Mouse (Mus musculus) adrenal gland, adult 8-10 months (tissue): Measurements from ENCODE around the gene Bola1. TPM values are rescaled to one million over a fixed set of nuclear protein-coding genes. Genes with fewer than 3 reads are reported as not detected.
"Not testable (repeated sequence)": the region's sequence is repeated elsewhere in the genome, so short reads cannot be mapped to it uniquely, and the experiment has no call there.

Experiments
- DNase-seq: peaks from one replicate; pipeline ENCODE4 v3.0.0; 2022
- total RNA-seq, 4 experiments: library from RNA; stranded (reverse); gene quantifications; 2 replicates each; pipeline ENCODE4 v1.2.4; 2022

Gene Bola1
- 10 to 100 TPM; 24.2 to 48.0 (median 33.0) TPM for total RNA-seq

- DNase-seq: peak; percentile 66
These were observed at the start of gene Bola1, which contains the start of gene Hist2h2ab for GRCm38 (mm10) chr3:96219661-96220130. TSS of gene Bola1 (minus strand) at chr3:96219709. TSS of gene Hist2h2ab (plus strand) at chr3:96219865.

DNA sequence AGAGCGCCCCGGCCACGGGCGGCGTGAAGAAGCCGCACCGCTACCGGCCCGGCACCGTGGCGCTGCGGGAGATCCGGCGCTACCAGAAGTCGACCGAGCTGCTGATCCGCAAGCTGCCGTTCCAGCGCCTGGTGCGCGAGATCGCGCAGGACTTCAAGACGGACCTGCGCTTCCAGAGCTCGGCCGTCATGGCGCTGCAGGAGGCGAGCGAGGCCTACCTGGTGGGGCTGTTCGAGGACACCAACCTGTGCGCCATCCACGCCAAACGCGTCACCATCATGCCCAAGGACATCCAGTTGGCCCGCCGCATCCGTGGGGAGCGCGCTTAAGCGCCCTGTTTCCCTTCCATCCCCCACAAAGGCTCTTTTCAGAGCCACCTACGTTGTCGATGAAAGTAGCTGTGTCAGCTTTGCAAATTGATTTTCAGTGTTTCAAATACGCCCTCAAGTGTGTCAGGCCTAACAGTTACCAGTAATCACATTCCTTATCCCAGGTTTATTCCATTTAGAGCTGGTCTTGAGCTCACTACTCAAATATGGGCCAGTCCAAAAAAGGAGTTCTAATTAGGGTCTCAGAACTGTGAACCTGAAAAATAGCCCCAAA lies 49.4 kb upstream of the Bola1 start:
- not testable (repeated sequence) for DNase-seq

GRCm38 (mm10) chr3:96268051-96268775 lies 48.7 kb upstream of the Bola1 start, which contains the start of gene Hist2h3b:
TSS of gene Hist2h3b (plus strand) at chr3:96268654.
- peak; percentile 74 for DNase-seq

DNA sequence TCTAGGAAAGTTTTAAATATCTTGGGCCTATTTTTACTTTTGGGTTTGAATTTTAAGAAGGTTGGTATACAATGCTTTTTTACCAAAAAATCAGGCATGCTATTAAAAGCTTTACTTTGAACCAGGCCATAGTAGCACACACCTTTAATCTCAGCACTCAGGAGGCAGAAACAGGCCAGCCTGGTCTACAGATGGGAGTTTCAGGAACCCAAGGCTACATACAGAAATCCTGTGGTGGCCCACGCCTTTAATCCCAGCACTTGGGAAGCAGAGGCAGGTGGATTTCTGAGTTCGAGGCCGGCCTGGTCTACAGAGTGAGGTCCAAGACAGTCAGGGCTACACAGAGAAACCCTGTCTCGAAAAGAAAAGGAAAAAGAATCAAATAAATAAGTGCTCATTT lies 48.0 kb upstream of the Bola1 start:
- no peak for DNase-seq

DNA sequence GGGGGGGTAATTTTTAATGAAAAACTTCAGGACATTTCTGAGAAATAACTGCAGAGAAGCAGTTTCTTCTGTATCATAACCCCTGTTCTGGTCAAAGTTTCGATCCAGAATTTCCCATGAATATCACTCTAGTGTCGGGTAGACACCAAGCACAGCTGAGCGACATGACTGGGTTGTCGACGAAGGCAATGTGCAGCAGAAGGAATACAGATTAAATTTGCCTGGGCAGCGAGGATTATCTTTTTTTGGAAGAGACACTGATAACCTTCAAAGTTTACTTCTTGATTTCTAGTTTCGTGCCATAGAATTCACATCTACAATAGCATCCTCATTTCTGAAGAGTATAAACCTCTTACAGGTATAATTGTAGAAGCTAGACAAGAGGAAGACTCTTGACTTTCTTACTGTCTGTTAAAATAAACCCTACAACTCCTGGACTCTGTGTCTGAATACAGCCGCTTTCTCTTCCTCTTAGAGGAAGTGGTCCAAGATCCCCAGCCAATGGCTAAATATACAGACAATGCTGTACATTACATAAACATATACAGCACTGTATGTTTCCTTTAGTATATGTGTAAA lies 46.7 kb upstream of the Bola1 start:
- no peak for DNase-seq

- no peak for DNase-seq
These were observed 45.0 kb upstream of the Bola1 start for GRCm38 (mm10) chr3:96264404-96264949.

GRCm38 (mm10) chr3:96263558-96264403 lies 44.3 kb upstream of the Bola1 start:
- no peak for DNase-seq

DNA sequence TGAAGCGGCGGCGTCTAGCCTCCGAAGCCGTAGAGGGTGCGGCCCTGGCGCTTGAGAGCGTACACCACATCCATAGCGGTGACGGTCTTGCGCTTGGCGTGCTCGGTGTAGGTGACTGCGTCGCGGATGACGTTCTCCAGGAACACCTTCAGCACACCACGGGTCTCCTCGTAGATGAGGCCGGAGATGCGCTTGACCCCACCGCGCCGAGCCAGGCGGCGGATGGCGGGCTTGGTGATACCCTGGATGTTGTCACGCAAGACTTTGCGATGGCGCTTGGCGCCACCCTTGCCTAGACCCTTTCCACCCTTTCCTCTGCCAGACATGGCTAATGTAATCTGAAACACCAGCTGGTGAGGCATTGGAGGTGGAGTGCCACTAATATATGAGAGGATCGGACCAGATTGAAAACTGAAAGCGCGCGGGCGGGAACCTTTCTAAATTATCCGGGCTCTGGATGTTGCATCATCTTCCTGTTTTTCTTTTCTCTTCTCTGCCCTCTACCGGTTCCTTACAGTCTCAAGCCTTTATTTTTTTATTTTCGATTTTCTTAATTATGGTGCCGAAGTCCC lies 43.6 kb upstream of the Bola1 start, which contains the start of gene Hist2h4:
Gene Hist2h4 (minus strand): TSS at position 333 of the 572 bp plus-strand sequence.
- peak; percentile 93 for DNase-seq

DNA sequence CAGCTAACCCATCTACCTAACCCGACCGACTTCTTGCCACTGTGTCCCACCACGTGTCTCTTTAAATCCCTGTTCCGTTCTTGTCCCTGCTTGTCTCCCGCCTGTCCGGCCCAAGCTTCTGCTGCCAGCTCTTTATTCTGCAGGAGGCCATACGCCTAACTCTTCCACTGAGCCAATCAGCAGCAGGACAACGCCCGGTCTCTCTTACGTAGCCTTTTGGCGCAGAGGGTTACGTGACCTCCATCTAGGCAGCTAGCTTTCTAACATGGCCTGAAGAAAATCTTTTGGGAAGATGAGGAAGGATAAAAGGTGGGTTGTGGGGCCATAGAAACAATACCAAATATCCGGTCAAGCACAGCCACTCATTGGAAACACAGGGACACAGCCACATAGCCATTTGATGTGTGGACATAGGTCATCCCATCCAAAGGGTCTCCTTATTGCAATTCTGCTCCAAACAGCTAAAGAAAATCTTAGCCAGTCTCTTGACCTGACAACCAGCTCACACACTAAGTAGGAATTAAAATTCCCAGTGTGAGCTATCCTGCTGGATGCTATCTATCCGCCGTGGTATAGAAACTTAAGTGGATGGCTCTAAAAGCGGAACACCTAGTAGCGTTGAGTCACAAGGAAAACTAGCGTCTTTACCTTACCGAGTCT lies 42.8 kb upstream of the Bola1 start:
- DNase-seq: peak; percentile 89

DNA sequence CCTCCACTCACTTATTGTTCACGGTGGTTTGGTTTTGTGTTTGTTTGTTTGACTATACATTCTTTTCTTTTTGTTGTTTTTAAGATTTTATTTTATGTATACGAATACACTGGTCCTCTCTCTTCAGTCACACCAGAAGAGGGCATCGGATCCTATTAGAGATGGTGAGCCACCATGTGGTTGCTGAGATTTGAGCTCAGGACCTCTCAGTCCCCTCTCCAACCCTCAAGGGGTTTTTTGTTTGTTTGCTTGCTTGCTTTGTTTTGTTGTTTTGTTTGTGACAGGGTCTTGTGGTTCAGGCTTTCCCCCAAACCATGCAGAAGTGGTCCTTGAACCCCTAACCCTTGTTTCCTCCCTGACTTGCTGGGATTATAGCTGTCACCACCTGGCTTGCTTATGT lies 42.1 kb upstream of the Bola1 start:
- no peak for DNase-seq

GRCm38 (mm10) chr3:96260220-96260619 lies 40.7 kb upstream of the Bola1 start:
- no peak for DNase-seq

- DNase-seq: no peak
These were observed 37.7 kb upstream of the Bola1 start for GRCm38 (mm10) chr3:96257190-96257589.

GRCm38 (mm10) chr3:96255926-96256593 lies 36.6 kb upstream of the Bola1 start:
- no peak for DNase-seq

DNA sequence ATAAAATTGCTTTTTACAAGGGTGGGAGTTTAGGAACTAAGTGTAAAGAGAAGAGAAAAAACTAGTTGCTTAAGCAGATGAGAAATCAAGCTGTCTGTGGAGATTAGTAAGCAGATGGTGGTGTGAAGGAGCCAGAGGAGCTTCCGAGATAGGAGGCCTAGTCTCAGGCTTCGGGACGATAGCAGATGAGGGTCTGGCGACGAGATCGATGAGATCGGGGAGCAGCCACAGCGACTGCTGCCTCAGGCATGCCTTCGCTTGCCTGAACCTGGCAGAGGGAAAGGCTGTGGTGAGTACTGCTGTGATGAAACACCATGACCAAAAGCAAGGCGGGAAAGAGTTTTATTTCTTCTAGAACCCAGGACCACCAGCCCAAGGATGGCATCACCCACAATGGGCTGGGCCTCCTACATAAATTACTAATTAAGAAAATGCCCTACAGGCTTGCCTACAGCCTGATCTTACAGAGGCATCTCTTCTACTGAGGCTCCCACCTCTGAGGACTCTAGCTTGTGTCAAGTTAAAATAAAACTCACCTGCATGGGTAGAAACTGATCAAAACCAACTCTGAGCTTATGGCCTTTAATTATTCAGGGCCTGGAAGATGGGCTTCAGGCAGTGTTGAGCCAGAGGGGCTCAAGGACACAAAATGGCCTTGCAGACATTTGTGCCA lies 35.3 kb upstream of the Bola1 start:
- no peak for DNase-seq

GRCm38 (mm10) chr3:96251787-96252186 lies 32.3 kb upstream of the Bola1 start:
- DNase-seq: no peak

DNA sequence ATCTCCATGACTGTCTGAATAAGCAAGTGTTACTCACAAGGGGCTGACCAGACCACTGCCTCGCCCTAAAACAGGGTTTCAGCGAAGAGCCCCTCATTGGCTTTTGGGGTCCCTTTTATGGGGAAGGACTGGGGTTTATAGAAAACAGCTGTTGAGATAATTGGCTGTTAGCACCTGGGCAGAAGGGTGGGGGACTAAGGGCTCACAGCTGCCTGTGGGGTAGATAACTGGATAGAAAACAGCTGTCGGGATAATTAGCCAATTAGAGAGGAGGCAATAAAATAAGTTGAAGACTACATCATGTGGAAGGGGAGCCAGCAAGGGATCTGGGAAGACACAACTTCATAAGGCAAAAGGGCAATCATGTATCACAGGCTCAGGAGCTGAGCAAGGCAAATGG lies 31.4 kb upstream of the Bola1 start:
- DNase-seq: no peak

DNA sequence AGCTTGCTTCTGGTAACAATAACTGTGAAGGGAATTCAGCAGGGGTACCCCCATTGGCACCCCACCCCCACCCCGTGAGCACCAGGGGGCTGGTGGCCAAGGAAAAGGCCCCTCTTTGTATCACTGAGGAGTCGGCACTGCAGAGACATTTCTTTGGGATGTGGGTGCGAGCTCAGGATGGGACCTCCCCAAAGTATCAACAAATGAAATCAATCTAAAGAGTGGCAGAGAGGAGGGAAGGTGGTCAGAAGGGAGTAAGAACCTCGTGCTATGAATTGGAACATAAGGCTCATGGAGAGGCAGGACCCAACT lies 29.5 kb upstream of the Bola1 start:
- DNase-seq: no peak

DNA sequence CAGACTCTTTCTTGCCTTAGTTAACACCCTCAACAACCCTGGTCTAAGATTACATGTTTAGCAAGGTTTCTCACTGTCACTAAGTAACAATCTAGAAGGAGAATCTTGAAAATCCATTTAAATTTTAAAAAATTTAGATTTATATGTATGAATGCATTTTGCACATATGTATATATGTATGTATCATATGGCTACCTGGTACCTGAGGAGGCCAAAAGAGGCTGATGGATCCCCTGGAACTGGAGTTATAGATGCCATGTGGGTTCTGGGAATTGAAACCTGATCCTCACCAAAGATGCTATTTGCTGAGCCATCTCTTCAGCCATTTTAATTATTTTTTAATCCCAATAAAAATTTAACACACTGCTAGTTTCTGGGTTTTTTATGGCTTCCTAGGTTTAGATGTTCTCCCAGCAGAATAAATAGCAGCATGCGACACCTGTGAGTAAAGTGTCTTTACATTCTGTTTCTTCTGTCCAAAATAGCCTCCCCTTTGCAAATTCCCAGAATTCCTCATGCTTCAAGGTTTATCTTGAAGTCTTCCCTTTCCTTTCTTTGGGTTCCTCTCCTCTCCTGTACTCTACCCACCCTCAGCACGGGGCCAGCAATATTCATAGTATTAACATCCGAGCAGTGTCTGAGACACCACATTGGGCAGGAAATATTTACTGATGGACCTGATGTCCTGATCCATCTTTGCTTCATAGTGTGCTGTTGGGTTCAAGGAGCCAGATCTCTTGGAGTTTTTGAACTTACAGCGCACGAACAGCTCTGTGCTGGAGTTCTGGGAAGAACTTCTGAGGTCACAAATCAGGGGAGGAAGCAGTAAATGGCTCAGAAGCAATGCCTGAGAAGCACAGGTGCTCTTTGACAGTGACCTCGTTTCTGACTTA lies 28.9 kb upstream of the Bola1 start:
- DNase-seq: no peak
